Mouse (Mus musculus): ENCODE results near the gene Zfyve19. TPM values are rescaled to one million over a fixed set of nuclear protein-coding genes. Genes with fewer than 3 reads are reported as not detected.
A peak's percentile ranks its signal among the peaks of the same experiment; 100 is the strongest.

Gene Zfyve19
- total and polyA plus RNA-seq, 3 experiments, result 37.4 to 52.5 TPM; not detected in 1

DNA sequence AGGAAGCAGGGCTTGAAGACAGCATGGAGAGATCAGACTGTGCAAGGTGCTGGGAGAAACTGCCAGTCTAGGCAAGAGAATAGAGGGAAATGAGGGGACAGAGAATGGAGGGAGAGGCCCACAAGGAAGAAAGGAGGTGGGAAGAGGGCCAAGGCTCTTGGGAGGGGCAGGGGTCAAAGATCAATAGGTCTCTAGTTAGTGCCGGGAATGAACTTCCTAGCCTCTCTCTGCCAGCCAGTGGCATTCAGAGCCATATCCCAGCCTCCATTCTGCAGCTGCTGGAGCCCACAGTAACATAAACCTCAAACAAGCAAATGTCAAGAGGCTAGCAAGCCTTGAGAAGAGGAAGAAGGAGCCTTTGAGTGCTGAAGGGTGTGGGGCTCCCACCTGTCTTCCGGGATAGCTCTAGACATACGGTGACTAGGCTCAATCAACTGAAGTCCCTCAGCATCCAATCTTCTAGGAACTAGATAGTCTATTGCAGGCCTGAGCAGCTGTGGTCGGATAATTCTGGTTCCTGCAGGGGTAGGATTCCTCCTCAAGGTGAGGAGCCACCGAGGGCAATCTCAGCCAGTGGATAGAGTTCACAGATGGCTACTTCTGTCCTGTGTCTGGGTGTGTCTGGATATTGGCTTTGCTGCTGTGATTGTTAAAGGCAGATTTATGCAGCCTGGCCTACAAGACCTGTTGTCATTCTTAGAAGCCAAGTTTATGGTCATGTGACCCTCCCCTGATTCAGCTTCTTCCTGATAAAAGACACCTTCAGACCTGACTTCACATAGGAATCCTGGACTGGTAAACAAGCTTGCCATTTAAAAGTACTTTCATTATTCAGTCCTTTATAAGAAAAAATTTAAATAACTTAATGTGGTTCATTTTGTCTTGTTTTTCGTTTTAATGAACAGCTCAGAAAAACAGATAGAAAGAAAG lies 21.6 kb downstream of the Zfyve19 start, which contains the start of gene Ppp1r14d:
Gene Ppp1r14d (minus strand): TSS at position 132 of the 930 bp plus-strand sequence.
- no peaks in the 10 kb centered on the region for H3K4me1 ChIP-seq (ENCODE audit: control insufficient read depth in 1 of 2, insufficient read depth in 2 of 2, low read length in 2 of 2)
- H3K9ac ChIP-seq (ENCODE audit: control insufficient read depth, low read depth, low read length, poor library complexity, severe bottlenecking), result no peak within 1 kb of the TSS
- H3K79me2 ChIP-seq (ENCODE audit: control insufficient read depth, insufficient read depth, low read length, poor library complexity), result no peaks in the 10 kb centered on the region
- no peak within 1 kb of the TSS for H3K4me3 ChIP-seq (ENCODE audit: control insufficient read depth in 1 of 2, insufficient read depth in 1 of 2, low read depth in 2 of 2, low read length in 2 of 2)
- peaks cover 0 to 3% of the 10 kb centered on the region in 2 experiments; a peak in 2 of 4 replicates for H3K27me3 ChIP-seq (ENCODE audit: control insufficient read depth in 1 of 2, insufficient read depth in 2 of 2, low read length in 2 of 2)
- TF ChIP-seq USF1 (IDR thresholded peaks at IDR 0.05; ENCODE audit: low read depth, low read length), result peak; percentile 55
- no peak for TF ChIP-seq GATA1 (IDR thresholded peaks at IDR 0.05; ENCODE audit: low read depth, low read length)
- no peaks in the 10 kb centered on the region for H3K36me3 ChIP-seq (ENCODE audit: control insufficient read depth in 1 of 2, insufficient read depth in 2 of 2, low read length in 2 of 2)
- H3K9me3 ChIP-seq (replicated peaks; ENCODE audit: insufficient read depth, low read length), result no peaks in the 10 kb centered on the region
- no peak for DNase-seq (ENCODE audit: low read depth, low spot score)
- no peak within 1 kb of the TSS for H3K27ac ChIP-seq (ENCODE audit: control insufficient read depth, low read depth, low read length)

DNA sequence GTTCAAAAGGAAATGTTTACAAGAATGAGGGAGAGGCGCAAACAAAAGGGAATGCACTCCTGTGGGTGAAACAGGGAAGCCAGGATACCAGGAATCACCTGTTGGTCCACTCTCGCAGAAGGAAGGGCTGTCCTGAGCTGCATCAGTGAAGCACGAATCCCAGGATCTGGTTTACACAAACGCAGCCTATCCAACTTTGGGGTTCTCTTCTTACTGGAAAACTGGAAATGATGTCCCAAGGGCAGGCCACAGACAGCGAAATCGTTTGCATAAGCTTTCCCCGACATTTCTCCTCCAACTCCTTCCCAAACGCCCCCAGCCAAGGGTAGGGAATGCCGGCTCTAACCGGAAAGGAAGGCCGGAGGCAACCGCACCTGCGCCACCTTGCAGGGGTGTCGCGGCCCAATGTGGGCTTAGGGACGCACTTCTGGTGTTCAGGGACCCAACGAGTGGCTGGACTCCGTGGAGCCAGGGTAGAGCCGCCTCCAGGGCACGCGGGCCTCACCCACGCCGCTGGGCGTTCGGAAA lies 28.3 kb downstream of the Zfyve19 start:
- Histone ChIP-seq H3K27ac (ENCODE audit: control insufficient read depth, low read depth, low read length) (no peak overlapping the region), H3K9ac (ENCODE audit: control insufficient read depth, low read depth, low read length, poor library complexity, severe bottlenecking) (no peak overlapping the region), H3K36me3 (ENCODE audit: control insufficient read depth in 1 of 2, insufficient read depth in 2 of 2, low read length in 2 of 2) (peaks cover 0 to 8% of the 10 kb centered on the region in 2 experiments; a peak in 2 of 4 replicates), H3K79me2 (ENCODE audit: control insufficient read depth, insufficient read depth, low read length, poor library complexity) (no peaks in the 10 kb centered on the region), H3K4me3 (ENCODE audit: control insufficient read depth in 1 of 2, insufficient read depth in 1 of 2, low read depth in 2 of 2, low read length in 2 of 2) (no peak overlapping the region), H3K27me3 (ENCODE audit: control insufficient read depth in 1 of 2, insufficient read depth in 2 of 2, low read length in 2 of 2) (peaks cover 0 to 2% of the 10 kb centered on the region in 2 experiments; a peak in 1 of 4 replicates), H3K4me1 (ENCODE audit: control insufficient read depth in 1 of 2, insufficient read depth in 2 of 2, low read length in 2 of 2) (peaks cover 2 to 12% of the 10 kb centered on the region in 2 experiments; a peak in 3 of 4 replicates), H3K9me3 (replicated peaks; ENCODE audit: insufficient read depth, low read length) (no peaks in the 10 kb centered on the region)
- TF ChIP-seq TCF12 (IDR thresholded peaks at IDR 0.05; ENCODE audit: low read depth, low read length), result no peak
- no peak for TF ChIP-seq MYB (IDR thresholded peaks at IDR 0.05; ENCODE audit: low read depth, low read length)
- TF ChIP-seq E2F4 (IDR thresholded peaks at IDR 0.05; ENCODE audit: borderline replicate concordance, low read depth, low read length), result no peak
- TF ChIP-seq POLR2AphosphoS5 (IDR thresholded peaks at IDR 0.05; ENCODE audit: borderline replicate concordance, low read depth, low read length), result no peak
- TF ChIP-seq ETS1 (IDR thresholded peaks at IDR 0.05; ENCODE audit: low read depth, low read length), result no peak
- no peak for TF ChIP-seq CTCF (IDR thresholded peaks at IDR 0.05 in 2 of 3, conservative IDR thresholded peaks at IDR 0.05 in 1 of 3; ENCODE audit: control insufficient read depth in 1 of 3, insufficient read depth in 1 of 3, low read depth in 2 of 3, low read length in 3 of 3, poor library complexity in 1 of 3, severe bottlenecking in 1 of 3)
- DNase-seq (ENCODE audit: low read depth, low spot score), result no peak

DNA sequence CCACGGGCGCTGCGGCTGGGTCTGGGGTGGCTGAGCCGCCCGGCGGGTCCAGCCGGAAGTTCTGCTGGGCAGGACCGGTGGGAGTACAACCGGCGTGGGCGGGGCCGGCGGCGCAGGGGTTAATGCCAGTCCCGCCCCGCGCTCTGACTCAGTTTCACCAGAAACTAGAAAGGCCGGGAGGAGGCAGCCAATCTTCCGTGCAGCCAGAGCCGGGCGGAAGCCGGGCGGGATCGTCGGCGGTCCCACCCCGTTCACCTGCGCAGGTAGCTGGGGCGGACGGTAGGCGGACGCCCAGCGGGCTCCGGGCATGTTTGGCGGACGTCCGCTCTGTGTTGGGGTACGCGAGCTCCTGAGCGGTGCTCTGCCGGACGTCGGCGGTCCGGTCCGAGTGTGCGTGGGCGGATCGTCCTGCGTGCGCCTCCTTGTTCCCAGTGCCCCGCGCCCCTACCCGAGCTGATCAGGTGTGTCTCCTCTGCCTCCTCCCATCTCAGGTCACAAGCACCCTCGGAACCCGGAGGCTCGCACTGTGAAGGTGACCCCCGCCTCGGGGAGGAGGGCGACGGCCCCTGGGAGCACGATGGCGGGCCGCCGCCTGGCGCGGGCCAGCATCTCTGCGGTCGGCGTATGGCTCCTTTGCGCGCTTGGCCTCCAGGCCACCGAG lies 28.9 kb downstream of the Zfyve19 start, which contains the start of gene Spint1:
Gene Spint1 (plus strand): TSS at position 153 of the 661 bp plus-strand sequence.
- Histone ChIP-seq H3K36me3 (ENCODE audit: control insufficient read depth in 1 of 2, insufficient read depth in 2 of 2, low read length in 2 of 2) (peaks cover 0 to 8% of the 10 kb centered on the region in 2 experiments; a peak in 2 of 4 replicates), H3K4me1 (ENCODE audit: control insufficient read depth in 1 of 2, insufficient read depth in 2 of 2, low read length in 2 of 2) (peaks cover 2 to 13% of the 10 kb centered on the region in 2 experiments; a peak in 3 of 4 replicates), H3K27ac (ENCODE audit: control insufficient read depth, low read depth, low read length) (no peak within 1 kb of the TSS), H3K27me3 (ENCODE audit: control insufficient read depth in 1 of 2, insufficient read depth in 2 of 2, low read length in 2 of 2) (peaks cover 0 to 2% of the 10 kb centered on the region in 2 experiments; a peak in 1 of 4 replicates), H3K79me2 (ENCODE audit: control insufficient read depth, insufficient read depth, low read length, poor library complexity) (no peaks in the 10 kb centered on the region), H3K9me3 (replicated peaks; ENCODE audit: insufficient read depth, low read length) (no peaks in the 10 kb centered on the region), H3K9ac (ENCODE audit: control insufficient read depth, low read depth, low read length, poor library complexity, severe bottlenecking) (no peak within 1 kb of the TSS), H3K4me3 (ENCODE audit: control insufficient read depth in 1 of 2, insufficient read depth in 1 of 2, low read depth in 2 of 2, low read length in 2 of 2) (no peak within 1 kb of the TSS)
- TF ChIP-seq CHD1 (IDR thresholded peaks at IDR 0.05; ENCODE audit: low read depth, low read length), result no peak
- TF ChIP-seq TAL1 (IDR thresholded peaks at IDR 0.05; ENCODE audit: low read length), result no peak
- no peak for TF ChIP-seq ZNF384 (IDR thresholded peaks at IDR 0.05; ENCODE audit: low read depth, low read length)
- no peak for DNase-seq (ENCODE audit: low read depth, low spot score)
